Mouse (Mus musculus): ENCODE results near the gene Pecr. TPM values are rescaled to one million over a fixed set of nuclear protein-coding genes. Genes with fewer than 3 reads are reported as not detected.

Pecr gene
- polyA plus RNA-seq, 1 experiment = 16.4 TPM

DNA sequence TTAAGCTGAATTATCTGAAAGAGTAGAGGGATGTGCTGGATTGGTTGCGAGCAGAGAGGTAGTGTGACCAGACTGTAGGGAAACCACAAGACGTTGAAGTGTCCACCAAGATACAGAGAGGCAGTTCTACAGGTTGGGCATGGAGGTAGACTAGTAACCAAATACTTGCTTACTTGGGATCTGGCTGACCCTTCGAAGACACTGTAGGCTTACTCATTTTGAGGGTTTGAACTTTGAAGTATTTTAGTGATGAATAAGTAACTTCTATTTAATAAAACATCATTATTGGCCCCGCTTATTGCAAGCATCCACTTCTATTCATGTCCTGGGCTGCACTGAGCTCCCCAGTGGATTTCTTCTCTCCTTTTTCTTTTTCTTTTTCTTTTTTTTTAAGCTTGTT lies 7.3 kb upstream of the Pecr start:
- no peak overlapping the region for H3K27ac ChIP-seq (ENCODE audit: insufficient read depth, low read length)
- H3K4me1 ChIP-seq (ENCODE audit: control insufficient read depth, insufficient read depth, low read length) = no peaks in the 10 kb centered on the region
- TF ChIP-seq POLR2A (IDR thresholded peaks at IDR 0.05; ENCODE audit: low read depth, low read length) (no peak), CTCF (IDR thresholded peaks at IDR 0.05; ENCODE audit: borderline replicate concordance, insufficient read depth, low read length) (no peak)
- H3K4me3 ChIP-seq (ENCODE audit: insufficient read depth, low read length) = no peak overlapping the region

DNA sequence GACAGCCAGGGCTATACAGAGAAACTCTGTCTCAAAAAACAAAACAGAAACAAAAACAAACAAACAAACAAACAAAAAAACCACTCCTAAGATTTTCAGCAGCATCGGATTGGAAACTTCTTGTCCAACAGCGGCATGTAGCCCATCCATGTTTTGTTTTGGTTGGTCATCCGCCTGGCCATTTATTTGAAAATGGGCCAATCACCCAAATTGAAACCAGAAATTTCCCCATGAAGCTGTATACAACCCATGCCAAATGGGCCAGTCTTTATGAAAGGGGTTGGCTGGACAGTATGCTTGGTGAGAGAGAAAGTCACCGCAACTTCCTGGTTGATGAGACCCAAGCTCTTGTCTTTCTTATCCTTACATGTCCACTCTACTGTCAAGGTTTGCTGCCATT lies 6.8 kb upstream of the Pecr start:
- Histone ChIP-seq H3K4me3 (ENCODE audit: insufficient read depth, low read length) (no peak overlapping the region), H3K4me1 (ENCODE audit: control insufficient read depth, insufficient read depth, low read length) (no peaks in the 10 kb centered on the region), H3K27ac (ENCODE audit: insufficient read depth, low read length) (no peak overlapping the region)
- TF ChIP-seq POLR2A (IDR thresholded peaks at IDR 0.05; ENCODE audit: low read depth, low read length) (no peak), CTCF (IDR thresholded peaks at IDR 0.05; ENCODE audit: borderline replicate concordance, insufficient read depth, low read length) (no peak)

DNA sequence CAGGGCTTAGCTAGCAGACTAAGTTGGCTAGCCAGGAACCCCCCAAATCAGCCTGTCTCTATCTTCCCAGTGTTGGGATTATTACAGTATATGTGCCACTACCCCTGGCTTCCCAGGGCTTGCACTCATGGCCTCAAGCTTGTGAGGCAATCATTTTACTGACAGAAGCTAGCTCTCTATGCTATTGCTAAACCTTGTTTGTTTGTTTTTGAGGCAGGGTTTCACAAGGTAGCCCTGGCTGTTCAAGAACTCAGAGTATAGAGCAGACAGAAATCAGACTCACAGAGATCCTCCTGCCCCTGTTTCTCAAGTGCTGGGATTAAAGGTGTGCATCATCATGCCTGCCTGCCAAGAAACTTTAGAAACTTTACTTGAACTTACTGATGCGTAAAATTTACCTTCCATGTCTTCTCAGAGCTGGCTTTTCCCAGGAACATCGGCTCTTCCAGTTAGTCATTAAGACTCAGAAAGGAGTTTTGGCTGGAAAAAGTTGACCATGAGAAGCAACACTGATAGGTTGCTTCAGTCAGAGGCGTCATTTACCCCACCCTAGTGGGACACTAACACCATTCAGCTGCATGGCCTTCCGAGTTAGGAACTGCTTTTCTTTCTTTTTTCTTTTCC lies 4.5 kb upstream of the Pecr start:
- Histone ChIP-seq H3K4me1 (ENCODE audit: control insufficient read depth, insufficient read depth, low read length) (no peaks in the 10 kb centered on the region), H3K4me3 (ENCODE audit: insufficient read depth, low read length) (no peak overlapping the region), H3K27ac (ENCODE audit: insufficient read depth, low read length) (no peak overlapping the region)
- TF ChIP-seq CTCF (IDR thresholded peaks at IDR 0.05; ENCODE audit: borderline replicate concordance, insufficient read depth, low read length) (no peak), POLR2A (IDR thresholded peaks at IDR 0.05; ENCODE audit: low read depth, low read length) (no peak)

DNA sequence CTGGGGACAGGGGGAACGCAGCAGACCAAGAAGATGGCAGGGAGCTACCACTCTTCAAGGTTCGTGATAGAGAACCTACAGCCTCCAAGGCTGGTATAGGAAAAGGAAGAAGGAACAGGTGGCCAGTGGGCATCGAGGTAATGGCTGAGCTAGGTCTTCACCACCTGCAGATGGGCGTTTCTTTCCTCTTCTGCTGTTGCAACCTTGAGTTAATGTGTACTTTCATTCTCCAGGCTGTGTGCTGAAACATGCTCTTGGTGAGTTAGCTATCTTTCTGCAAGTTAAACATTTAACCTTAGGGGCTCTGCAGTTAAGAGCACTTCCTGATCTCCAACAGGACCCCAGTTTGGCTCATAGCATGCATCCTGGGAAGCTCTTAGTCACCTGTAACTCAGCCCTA lies 3.8 kb upstream of the Pecr start:
- H3K4me3 ChIP-seq (ENCODE audit: insufficient read depth, low read length) = no peak overlapping the region
- no peak for TF ChIP-seq CTCF (IDR thresholded peaks at IDR 0.05; ENCODE audit: borderline replicate concordance, insufficient read depth, low read length)
- TF ChIP-seq POLR2A (IDR thresholded peaks at IDR 0.05; ENCODE audit: low read depth, low read length) = no peak
- H3K27ac ChIP-seq (ENCODE audit: insufficient read depth, low read length) = no peak overlapping the region
- no peaks in the 10 kb centered on the region for H3K4me1 ChIP-seq (ENCODE audit: control insufficient read depth, insufficient read depth, low read length)

DNA sequence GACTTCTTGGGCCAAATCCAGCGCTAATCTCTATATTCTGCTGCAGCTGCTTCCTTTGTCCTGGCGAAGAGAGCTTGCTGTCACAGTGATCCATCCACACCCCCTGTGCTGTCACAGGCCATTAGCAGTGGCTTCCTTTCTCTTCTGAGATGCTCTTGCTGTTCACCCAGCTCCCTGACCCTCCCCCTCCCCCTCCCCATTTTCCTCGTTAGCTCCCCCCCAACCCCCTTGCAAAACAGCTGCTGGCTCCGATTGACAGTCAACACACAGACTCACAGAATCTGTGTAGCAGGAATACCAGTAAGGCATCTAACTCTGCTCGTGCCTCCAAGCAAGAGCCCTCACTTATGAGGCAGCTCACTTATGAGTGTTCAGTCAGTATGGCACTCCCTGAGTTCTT lies 2.8 kb upstream of the Pecr start:
- no peak overlapping the region for H3K4me3 ChIP-seq (ENCODE audit: insufficient read depth, low read length)
- no peak for TF ChIP-seq POLR2A (IDR thresholded peaks at IDR 0.05; ENCODE audit: low read depth, low read length)
- TF ChIP-seq CTCF (IDR thresholded peaks at IDR 0.05; ENCODE audit: borderline replicate concordance, insufficient read depth, low read length) = no peak
- no peak overlapping the region for H3K27ac ChIP-seq (ENCODE audit: insufficient read depth, low read length)
- no peaks in the 10 kb centered on the region for H3K4me1 ChIP-seq (ENCODE audit: control insufficient read depth, insufficient read depth, low read length)

DNA sequence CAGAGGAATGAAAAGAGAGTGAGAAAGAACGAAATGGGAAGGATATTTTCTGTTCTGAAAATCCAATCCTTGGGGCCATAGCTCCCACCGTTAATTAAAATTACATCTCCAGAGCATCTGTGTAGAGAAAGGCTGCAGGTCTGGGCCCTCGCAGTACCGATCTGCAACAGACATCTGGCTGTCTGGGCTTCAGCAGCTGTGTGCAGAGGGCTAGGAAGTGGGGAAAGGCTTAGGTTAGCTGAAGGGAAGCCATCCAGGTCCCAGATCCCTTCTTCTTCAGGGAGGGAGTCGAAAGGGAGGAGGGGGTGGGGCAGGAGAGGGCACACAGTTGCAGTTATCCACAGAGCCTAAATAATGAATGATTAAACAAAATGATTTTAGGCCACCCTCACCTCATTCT lies 425 bp upstream of the Pecr start:
- Histone ChIP-seq H3K27ac (ENCODE audit: insufficient read depth, low read length) (no peak overlapping the region), H3K4me3 (ENCODE audit: insufficient read depth, low read length) (no peak overlapping the region)
- no peak for TF ChIP-seq CTCF (IDR thresholded peaks at IDR 0.05; ENCODE audit: borderline replicate concordance, insufficient read depth, low read length)
- no peak for TF ChIP-seq POLR2A (IDR thresholded peaks at IDR 0.05; ENCODE audit: low read depth, low read length)

DNA sequence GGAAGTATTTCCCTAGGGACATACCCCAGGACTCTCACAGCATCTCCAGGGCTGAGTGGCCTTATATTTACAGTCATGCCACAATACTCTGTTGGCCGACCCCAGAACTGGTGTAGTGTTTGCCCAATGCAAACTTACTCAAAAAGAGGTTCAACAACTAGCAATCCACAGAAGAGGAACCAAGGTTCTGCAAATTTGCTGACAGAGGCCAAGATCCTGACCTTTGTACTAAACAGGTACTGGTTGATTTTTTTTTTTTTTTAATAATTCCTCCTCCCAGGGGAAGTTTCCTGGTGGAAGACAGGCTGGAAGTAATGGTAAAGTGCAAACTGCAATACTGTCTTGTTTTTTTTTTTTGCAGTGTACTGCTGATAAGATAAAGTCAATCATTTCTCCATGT lies 1.5 kb downstream of the Pecr start:
- no peak overlapping the region for H3K27ac ChIP-seq (ENCODE audit: insufficient read depth, low read length)
- H3K4me3 ChIP-seq (ENCODE audit: insufficient read depth, low read length) = no peak overlapping the region
- TF ChIP-seq POLR2A (IDR thresholded peaks at IDR 0.05; ENCODE audit: low read depth, low read length) = no peak
- H3K4me1 ChIP-seq (ENCODE audit: control insufficient read depth, insufficient read depth, low read length) = no peaks in the 10 kb centered on the region

More for the DNA sequence above, 425 bp upstream of the Pecr start:
- no peaks in the 10 kb centered on the region for H3K4me1 ChIP-seq (ENCODE audit: control insufficient read depth, insufficient read depth, low read length)

DNA sequence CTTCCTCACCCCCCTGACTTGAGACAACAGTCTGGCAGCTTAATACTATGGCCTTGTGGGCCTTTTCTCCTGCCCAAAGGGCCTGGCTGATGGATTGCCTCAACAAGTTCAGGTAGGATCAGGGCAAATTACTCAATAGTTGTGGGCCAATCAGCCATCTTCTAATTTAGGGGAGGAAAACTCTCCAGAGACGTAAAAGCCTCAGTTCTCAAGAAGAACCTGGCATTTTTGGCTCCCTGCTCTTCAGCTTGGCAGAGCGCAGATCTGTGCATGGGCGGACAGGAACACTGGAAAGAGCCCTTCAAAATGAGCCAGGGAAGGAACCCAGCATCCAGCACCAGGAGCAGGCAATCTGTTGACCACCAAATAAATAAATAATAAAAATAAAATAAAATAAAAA lies 6.0 kb downstream of the Pecr start:
- TF ChIP-seq CTCF (IDR thresholded peaks at IDR 0.05; ENCODE audit: borderline replicate concordance, insufficient read depth, low read length) = no peak
- no peak for TF ChIP-seq POLR2A (IDR thresholded peaks at IDR 0.05; ENCODE audit: low read depth, low read length)
- Histone ChIP-seq H3K4me3 (ENCODE audit: insufficient read depth, low read length) (no peak overlapping the region), H3K27ac (ENCODE audit: insufficient read depth, low read length) (no peak overlapping the region)

DNA sequence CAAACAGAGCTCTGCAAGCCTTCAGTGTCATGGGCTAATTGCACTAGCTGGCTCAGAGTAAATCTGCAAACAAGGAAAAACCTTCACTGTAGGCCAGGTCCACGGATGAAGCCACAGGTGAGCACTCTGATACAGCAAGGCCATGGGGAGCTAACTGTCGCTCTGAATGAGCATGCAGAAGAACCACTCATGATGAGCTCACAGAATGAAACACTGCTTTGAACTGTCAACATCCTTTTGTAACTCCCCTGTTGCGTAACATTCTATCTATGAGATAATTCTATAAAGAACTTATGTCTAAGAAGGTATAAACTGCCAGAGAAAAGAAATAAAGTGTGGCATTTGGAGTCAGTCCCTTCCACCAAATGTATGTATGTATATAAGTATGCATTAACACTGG lies 21.0 kb downstream of the Pecr start:
- TF ChIP-seq POLR2A (IDR thresholded peaks at IDR 0.05; ENCODE audit: low read depth, low read length) (no peak), CTCF (IDR thresholded peaks at IDR 0.05; ENCODE audit: borderline replicate concordance, insufficient read depth, low read length) (no peak)
- Histone ChIP-seq H3K4me1 (ENCODE audit: control insufficient read depth, insufficient read depth, low read length) (no peaks in the 10 kb centered on the region), H3K27ac (ENCODE audit: insufficient read depth, low read length) (no peak overlapping the region)

More for the DNA sequence above, 6.0 kb downstream of the Pecr start:
- H3K4me1 ChIP-seq (ENCODE audit: control insufficient read depth, insufficient read depth, low read length) = no peaks in the 10 kb centered on the region

DNA sequence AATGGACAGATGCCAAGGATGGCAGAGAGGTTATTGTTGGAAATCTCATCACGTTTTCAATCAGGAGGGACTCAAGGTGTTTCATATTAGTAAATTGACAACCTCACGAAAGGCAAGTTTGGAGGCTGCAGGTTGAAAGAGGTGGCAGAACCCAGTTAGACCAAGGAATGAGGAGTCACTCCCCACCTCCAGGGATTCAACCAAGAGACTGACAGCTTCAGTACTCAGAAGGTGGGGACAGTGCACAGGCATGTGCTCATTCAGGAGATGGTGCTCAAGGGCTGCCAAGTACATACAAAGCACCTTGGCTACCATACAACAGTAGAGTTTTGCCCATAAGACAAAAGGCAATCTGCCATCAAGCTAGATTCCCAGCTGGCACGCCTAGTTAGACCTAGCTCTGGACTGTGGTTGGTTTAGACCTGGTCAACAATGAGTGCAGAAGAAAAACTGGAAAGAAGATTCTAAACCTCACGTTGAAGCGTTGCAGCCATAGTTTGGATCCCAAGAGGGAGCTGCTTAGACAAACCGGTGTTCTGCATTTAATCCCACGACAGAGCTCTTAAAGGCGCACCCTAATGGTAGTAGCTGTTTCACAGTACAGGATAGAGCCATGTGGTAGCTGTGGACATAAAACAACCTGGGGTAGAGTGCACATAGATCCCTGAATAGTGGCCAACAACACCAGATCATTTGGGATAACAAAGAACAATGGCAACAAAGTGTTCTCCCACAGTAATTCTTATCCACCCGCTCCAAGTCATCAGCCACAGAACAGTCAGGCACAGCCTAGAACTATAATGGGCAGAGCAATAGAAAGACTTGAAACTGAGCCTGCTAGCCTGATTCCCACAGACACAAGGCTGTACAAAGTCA lies 27.5 kb downstream of the Pecr start:
- H3K4me1 ChIP-seq (ENCODE audit: control insufficient read depth, insufficient read depth, low read length) = no peaks in the 10 kb centered on the region
- TF ChIP-seq CTCF (IDR thresholded peaks at IDR 0.05; ENCODE audit: borderline replicate concordance, insufficient read depth, low read length) (no peak), POLR2A (IDR thresholded peaks at IDR 0.05; ENCODE audit: low read depth, low read length) (no peak)
- H3K27ac ChIP-seq (ENCODE audit: insufficient read depth, low read length) = no peak overlapping the region
- no peak overlapping the region for H3K4me3 ChIP-seq (ENCODE audit: insufficient read depth, low read length)

More for the DNA sequence above, 21.0 kb downstream of the Pecr start:
- no peak overlapping the region for H3K4me3 ChIP-seq (ENCODE audit: insufficient read depth, low read length)

All from embryonic fibroblast, embryonic 13.5 days (primary cell).